Mouse (Mus musculus) hindbrain, embryonic 16.5 days (tissue): Measurements from ENCODE around the gene Phactr1. TPM values are rescaled to one million over a fixed set of nuclear protein-coding genes. Genes with fewer than 3 reads are reported as not detected.

Experiments used
- ATAC-seq: fragments of 200-750 bp; cut with Nextera tagmentation; 2 replicates; pipeline ENCODE4 v1.8.0; 2017; ENCODE audit warnings: moderate TSS enrichment, moderate library complexity
- H3K27ac ChIP-seq: fragments of 300-500 bp; sonication (generic); 2 replicates; pipeline ENCODE4 v1.5.1; 2014; ENCODE audit warnings: low read depth, mild to moderate bottlenecking, control low read depth, low read length, moderate library complexity
- H3K27me3 ChIP-seq: fragments of 300-500 bp; sonication (generic); replicated peaks from 2 replicates; pipeline ENCODE4 v1.6.1; 2014; ENCODE audit warnings: low read length; ENCODE audit not compliant: control insufficient read depth, insufficient read depth
- H3K36me3 ChIP-seq: fragments of 300-500 bp; sonication (generic); 2 replicates; pipeline ENCODE4 v1.6.1; 2014; ENCODE audit warnings: mild to moderate bottlenecking, low read length, moderate library complexity, mixed read lengths; ENCODE audit not compliant: control insufficient read depth, insufficient read depth
- H3K4me1 ChIP-seq: fragments of 300-500 bp; sonication (generic); 2 replicates; pipeline ENCODE4 v1.6.1; 2014; ENCODE audit warnings: low read depth, low read length; ENCODE audit not compliant: control insufficient read depth, insufficient read depth
- H3K4me2 ChIP-seq: fragments of 300-500 bp; sonication (generic); 2 replicates; pipeline ENCODE4 v1.6.1; 2014; ENCODE audit warnings: mild to moderate bottlenecking, low read length, control low read depth, moderate library complexity
- H3K4me3 ChIP-seq: fragments of 300-500 bp; sonication (generic); 2 replicates; pipeline ENCODE4 v1.5.1; 2014; ENCODE audit warnings: mild to moderate bottlenecking, low read length, control low read depth, moderate library complexity
- H3K9ac ChIP-seq: fragments of 300-500 bp; sonication (generic); 2 replicates; pipeline ENCODE4 v1.6.1; 2014; ENCODE audit warnings: low read depth, mild to moderate bottlenecking, control low read depth, low read length, moderate library complexity
- H3K9me3 ChIP-seq: fragments of 300-500 bp; sonication (generic); 2 replicates; pipeline ENCODE4 v1.6.1; 2014; ENCODE audit warnings: mild to moderate bottlenecking, low read length, moderate library complexity; ENCODE audit not compliant: control insufficient read depth
- WGBS: fragments of 180-500 bp; shearing (Covaris S2); extraction: QIAGEN DNeasy Blood & Tissue Kit; methylation state at CpG from one replicate; pipeline ENCODE4 v1.1.7; 2014; 5-methylcytosine and 5-hydroxymethylcytosine counted together
- polyA plus RNA-seq: library from polyadenylated mRNA; unstranded; fragments of >200 nt; fragmentation: Nextera tagmentation; extraction: Ambion mirVana; gene quantifications from 2 replicates; pipeline ENCODE4 v1.2.1, GENCODE M21; 2015

Phactr1 gene
- polyA plus RNA-seq, 1 experiment from 2014 or later: 49.9 TPM

GRCm38 (mm10) chr13:42994276-42994675 lies 313.9 kb downstream of the Phactr1 start:
- no peak overlapping the region for H3K9ac ChIP-seq
- no peaks in the 10 kb centered on the region for H3K4me1 ChIP-seq
- no peak for ATAC-seq
- H3K27me3 ChIP-seq: no peaks in the 10 kb centered on the region
- no peak overlapping the region for H3K27ac ChIP-seq
- 84% methylated on average over 3 of the region's 3 CpGs for WGBS
- no peaks in the 10 kb centered on the region; the same call in 1 of the 2 replicates for H3K36me3 ChIP-seq
- no peak overlapping the region for H3K4me2 ChIP-seq
- H3K9me3 ChIP-seq: peaks cover 4% of the 10 kb centered on the region; the same call in 1 of the 2 replicates
- no peak overlapping the region for H3K4me3 ChIP-seq

- ATAC-seq: no peak
- 41% methylated on average over 4 of the region's 4 CpGs for WGBS
- H3K27ac ChIP-seq: no peak overlapping the region
- H3K4me1 ChIP-seq: no peaks in the 10 kb centered on the region
- no peak overlapping the region for H3K4me2 ChIP-seq
- H3K27me3 ChIP-seq: no peaks in the 10 kb centered on the region
- H3K36me3 ChIP-seq: no peaks in the 10 kb centered on the region; the same call in 1 of the 2 replicates
- no peak overlapping the region for H3K4me3 ChIP-seq
- H3K9ac ChIP-seq: no peak overlapping the region
- H3K9me3 ChIP-seq: peaks cover 4% of the 10 kb centered on the region; the same call in 1 of the 2 replicates
Observed at GRCm38 (mm10) chr13:42996188-42996587, 315.8 kb downstream of the Phactr1 start.

GRCm38 (mm10) chr13:42999287-42999686 lies 318.9 kb downstream of the Phactr1 start:
- H3K9me3 ChIP-seq: no peaks in the 10 kb centered on the region
- no peak overlapping the region for H3K9ac ChIP-seq
- H3K27me3 ChIP-seq: no peaks in the 10 kb centered on the region
- H3K4me3 ChIP-seq: no peak overlapping the region
- H3K4me1 ChIP-seq: no peaks in the 10 kb centered on the region
- H3K36me3 ChIP-seq: no peaks in the 10 kb centered on the region
- H3K27ac ChIP-seq: no peak overlapping the region
- no peak overlapping the region for H3K4me2 ChIP-seq
- WGBS: 85% methylated on average over 3 of the region's 3 CpGs
- no peak for ATAC-seq

- H3K4me1 ChIP-seq: no peaks in the 10 kb centered on the region
- no peak for ATAC-seq
- H3K27ac ChIP-seq: no peak overlapping the region
- no peaks in the 10 kb centered on the region for H3K36me3 ChIP-seq
- H3K4me3 ChIP-seq: no peak overlapping the region
- H3K9me3 ChIP-seq: no peaks in the 10 kb centered on the region
- H3K9ac ChIP-seq: no peak overlapping the region
- 23% methylated on average over 3 of the region's 3 CpGs for WGBS
- H3K4me2 ChIP-seq: no peak overlapping the region
- no peaks in the 10 kb centered on the region for H3K27me3 ChIP-seq
Observed at GRCm38 (mm10) chr13:43005131-43005579, 324.7 kb downstream of the Phactr1 start.

GRCm38 (mm10) chr13:43008466-43008865 lies 328.0 kb downstream of the Phactr1 start:
- Histone ChIP-seq H3K9ac (no peak overlapping the region), H3K36me3 (no peaks in the 10 kb centered on the region), H3K4me3 (no peak overlapping the region), H3K4me1 (no peaks in the 10 kb centered on the region; the same call in 1 of the 2 replicates), H3K27ac (no peak overlapping the region), H3K27me3 (no peaks in the 10 kb centered on the region), H3K4me2 (no peak overlapping the region), H3K9me3 (no peaks in the 10 kb centered on the region)
- ATAC-seq: no peak
- 68% methylated on average over 5 of the region's 5 CpGs for WGBS

- no peak overlapping the region for H3K27ac ChIP-seq
- H3K36me3 ChIP-seq: no peaks in the 10 kb centered on the region
- no peak overlapping the region for H3K4me3 ChIP-seq
- no peak for ATAC-seq
- H3K4me1 ChIP-seq: no peaks in the 10 kb centered on the region; the same call in 1 of the 2 replicates
- no peaks in the 10 kb centered on the region for H3K27me3 ChIP-seq
- H3K4me2 ChIP-seq: no peak overlapping the region
- WGBS: 86% methylated on average over 3 of the region's 3 CpGs
- no peaks in the 10 kb centered on the region for H3K9me3 ChIP-seq
- no peak overlapping the region for H3K9ac ChIP-seq
Observed at GRCm38 (mm10) chr13:43009596-43009995, 329.2 kb downstream of the Phactr1 start.

GRCm38 (mm10) chr13:43011516-43011915 lies 331.1 kb downstream of the Phactr1 start:
- ATAC-seq: no peak
- Histone ChIP-seq H3K9me3 (no peaks in the 10 kb centered on the region), H3K27me3 (no peaks in the 10 kb centered on the region), H3K36me3 (no peaks in the 10 kb centered on the region), H3K9ac (no peak overlapping the region), H3K4me3 (no peak overlapping the region), H3K4me1 (no peaks in the 10 kb centered on the region; the same call in 1 of the 2 replicates), H3K4me2 (no peak overlapping the region), H3K27ac (no peak overlapping the region)
- 41% methylated on average over 3 of the region's 3 CpGs for WGBS

GRCm38 (mm10) chr13:43013984-43014383 lies 333.6 kb downstream of the Phactr1 start:
- no peak overlapping the region for H3K27ac ChIP-seq

GRCm38 (mm10) chr13:43015768-43016167 lies 335.3 kb downstream of the Phactr1 start:
- Histone ChIP-seq H3K9me3 (no peaks in the 10 kb centered on the region), H3K4me3 (no peak overlapping the region), H3K4me1 (no peaks in the 10 kb centered on the region; the same call in 1 of the 2 replicates), H3K27ac (no peak overlapping the region), H3K4me2 (no peak overlapping the region), H3K36me3 (no peaks in the 10 kb centered on the region), H3K9ac (no peak overlapping the region), H3K27me3 (no peaks in the 10 kb centered on the region)
- no peak for ATAC-seq
- WGBS: 70% methylated on average over 6 of the region's 6 CpGs

More at GRCm38 (mm10) chr13:43013984-43014383, 333.6 kb downstream of the Phactr1 start:
- no peaks in the 10 kb centered on the region for H3K27me3 ChIP-seq
- 0 out of 2 replicates have a peak, but pooled peaks have one; percentile 37 for ATAC-seq
- H3K4me2 ChIP-seq: no peak overlapping the region
- H3K4me3 ChIP-seq: no peak overlapping the region
- no peak overlapping the region for H3K9ac ChIP-seq
- WGBS: 61% methylated on average over 4 of the region's 4 CpGs
- no peaks in the 10 kb centered on the region for H3K36me3 ChIP-seq
- no peaks in the 10 kb centered on the region for H3K9me3 ChIP-seq
- H3K4me1 ChIP-seq: no peaks in the 10 kb centered on the region; the same call in 1 of the 2 replicates
